Mouse (Mus musculus): Measurements from ENCODE around the gene Gemin5.
"Not testable (repeated sequence)": the region's sequence is repeated elsewhere in the genome, so short reads cannot be mapped to it uniquely, and the experiment has no call there.

The Gemin5 gene

GRCm38 (mm10) chr11:58168167-58168915 lies at the start of gene Gemin5:
Gene Gemin5 (minus strand): TSS chr11:58168539.
- DNase-seq (ENCODE audit: low read depth), result peak; percentile 94

- no peak for DNase-seq (ENCODE audit: low read depth)
These were observed 48.5 kb upstream of the Gemin5 start for GRCm38 (mm10) chr11:58216823-58217222.

GRCm38 (mm10) chr11:58215814-58216213 lies 47.5 kb upstream of the Gemin5 start:
- DNase-seq (ENCODE audit: low read depth), result no peak

- DNase-seq (ENCODE audit: low read depth), result not testable (repeated sequence)
These were observed 46.7 kb upstream of the Gemin5 start for GRCm38 (mm10) chr11:58215049-58215430.

- peak; percentile 91 for DNase-seq (ENCODE audit: low read depth)
These were observed 46.2 kb upstream of the Gemin5 start for GRCm38 (mm10) chr11:58214391-58215048.

GRCm38 (mm10) chr11:58213673-58214342 lies 45.5 kb upstream of the Gemin5 start:
- no peak for DNase-seq (ENCODE audit: low read depth)

- no peak for DNase-seq (ENCODE audit: low read depth)
These were observed 43.3 kb upstream of the Gemin5 start for GRCm38 (mm10) chr11:58211682-58212067.

- peak; percentile 29 for DNase-seq (ENCODE audit: low read depth)
These were observed 42.8 kb upstream of the Gemin5 start for GRCm38 (mm10) chr11:58211062-58211681.

- DNase-seq (ENCODE audit: low read depth), result no peak
These were observed 42.1 kb upstream of the Gemin5 start for GRCm38 (mm10) chr11:58210321-58210886.

GRCm38 (mm10) chr11:58201052-58201451 lies 32.7 kb upstream of the Gemin5 start:
- DNase-seq (ENCODE audit: low read depth), result no peak

- no peak for DNase-seq (ENCODE audit: low read depth)
These were observed 31.9 kb upstream of the Gemin5 start for GRCm38 (mm10) chr11:58200226-58200625.

GRCm38 (mm10) chr11:58199229-58200037 lies 31.1 kb upstream of the Gemin5 start, which contains the start of the genes Igtp and Irgm2:
Gene Igtp (plus strand): TSS chr11:58199556.
Gene Irgm2 (plus strand): TSS chr11:58199618.
- peak; percentile 49 for DNase-seq (ENCODE audit: low read depth)

GRCm38 (mm10) chr11:58198663-58199062 lies 30.3 kb upstream of the Gemin5 start:
- no peak for DNase-seq (ENCODE audit: low read depth)

- no peak for DNase-seq (ENCODE audit: low read depth)
These were observed 25.7 kb upstream of the Gemin5 start for GRCm38 (mm10) chr11:58193860-58194520.

GRCm38 (mm10) chr11:58193326-58193725 lies 25.0 kb upstream of the Gemin5 start:
- no peak for DNase-seq (ENCODE audit: low read depth)

GRCm38 (mm10) chr11:58189675-58190074 lies 21.3 kb upstream of the Gemin5 start:
- DNase-seq (ENCODE audit: low read depth), result no peak

GRCm38 (mm10) chr11:58183579-58183978 lies 15.2 kb upstream of the Gemin5 start:
- DNase-seq (ENCODE audit: low read depth), result no peak

GRCm38 (mm10) chr11:58180756-58181155 lies 12.4 kb upstream of the Gemin5 start:
- no peak for DNase-seq (ENCODE audit: low read depth)

- DNase-seq (ENCODE audit: low read depth), result peak; percentile 29
These were observed 11.6 kb upstream of the Gemin5 start for GRCm38 (mm10) chr11:58179986-58180385.

GRCm38 (mm10) chr11:58179563-58179962 lies 11.2 kb upstream of the Gemin5 start:
- DNase-seq (ENCODE audit: low read depth), result peak; percentile 95

Data from NIH3T3 (cell line).